Mouse (Mus musculus) duodenum, adult 2 months (tissue): ENCODE data around the gene Smim20. TPM values are rescaled to one million over a fixed set of nuclear protein-coding genes. Genes with fewer than 3 reads are reported as not detected.

Source experiments
- polyA plus RNA-seq: library from polyadenylated mRNA; depleted of rRNA; stranded (reverse); fragments of >200 nt; gene quantifications from 2 replicates; pipeline ENCODE4 v1.2.3, GENCODE M21; 2012; ENCODE audit warnings: low replicate concordance; rRNA removed

The Smim20 gene
- polyA plus RNA-seq, result 42.1 and 50.5 TPM in 2 replicates

DNA sequence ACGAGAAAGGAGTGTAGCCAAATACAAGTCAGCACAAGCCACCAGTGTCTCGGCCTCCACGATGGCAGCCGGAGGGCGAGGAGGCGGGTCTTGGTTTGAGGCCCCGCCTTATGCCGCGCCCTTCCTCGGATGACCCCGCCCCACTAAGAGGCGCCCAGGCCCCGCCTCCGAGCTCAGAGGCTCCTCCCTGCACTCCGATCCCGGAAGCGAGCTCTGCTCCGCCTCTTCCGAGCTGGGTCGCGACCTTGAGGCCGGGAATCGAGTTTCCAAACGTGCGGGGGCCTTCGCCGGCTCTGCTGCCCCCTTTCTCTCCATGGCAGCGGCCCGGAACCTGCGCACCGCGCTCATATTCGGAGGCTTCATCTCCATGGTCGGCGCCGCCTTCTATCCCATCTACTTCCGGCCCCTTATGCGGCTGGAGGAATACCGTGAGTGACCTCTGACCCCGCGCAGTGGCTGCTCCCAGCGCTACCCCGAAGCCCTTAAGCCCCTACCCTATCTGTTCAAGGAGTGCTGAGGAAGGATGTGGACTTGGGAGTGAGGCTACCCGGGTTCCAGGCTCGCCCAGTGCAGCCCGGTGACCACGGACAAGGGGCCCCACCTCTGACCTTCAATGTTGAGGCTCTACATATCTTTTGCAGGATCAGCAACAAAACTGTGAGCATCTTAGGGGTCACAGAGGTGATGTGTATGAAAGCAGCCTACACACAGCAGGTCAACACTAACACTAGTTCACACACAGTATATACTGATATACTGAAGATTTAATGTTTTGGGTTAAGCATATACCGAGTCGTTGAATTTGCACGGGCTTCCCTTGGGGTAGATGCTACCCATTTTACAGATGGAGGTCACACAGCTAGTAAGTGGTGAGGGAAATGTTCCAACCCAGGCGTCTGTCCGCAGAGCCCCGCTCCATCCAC lies at the start of gene Smim20:
Gene Smim20, plus strand, starts transcription at position 153 of the 923 bp plus-strand sequence.

Other genes with a start within 250 kb of the Smim20 start
- gene Slc34a2, start 229.0 kb upstream of the Smim20 start, polyA plus RNA-seq, result 0.39 and 83.1 TPM in 2 replicates
- gene Sel1l3, start 53.2 kb upstream of the Smim20 start, polyA plus RNA-seq, result 23.0 and 29.3 TPM in 2 replicates
- 3.5 and 4.2 TPM in 2 replicates for gene Rbpj, start 199.1 kb downstream of the Smim20 start, polyA plus RNA-seq